Mouse (Mus musculus) gastrocnemius, postnatal 14 days (tissue): ENCODE measurements around the gene Inpp5k. TPM values are rescaled to one million over a fixed set of nuclear protein-coding genes. Genes with fewer than 3 reads are reported as not detected.
"Not testable (repeated sequence)": the region's sequence is repeated elsewhere in the genome, so short reads cannot be mapped to it uniquely, and the experiment has no call there.

ENCODE experiments used
- DNase-seq: peaks from one replicate; pipeline ENCODE4 v3.0.0; 2021; ENCODE audit warnings: mixed read lengths
- intact Hi-C: fragments of 180-260 bp; cut with DNase I; formaldehyde crosslinking; loops from one replicate; pipeline ENCODE4 v1.15.1; 2025; ENCODE audit warnings: low total_unique reads
- long read RNA-seq, 2 experiments: library from polyadenylated mRNA; stranded (forward); transcript quantifications; one replicate each; pipeline ENCODE4 v2.0.0; 2021
- total RNA-seq, 2 experiments: library from RNA; stranded (reverse); gene quantifications; 2 replicates each; pipeline ENCODE4 v1.2.3; 2021

Gene Inpp5k
- total RNA-seq = 10 to 100 TPM; 17.0 to 23.0 TPM
- long read RNA-seq, experiment 1, transcript Inpp5k-201 (12 exons, 2,679 nt) = major isoform, 37 of 40 reads
- long read RNA-seq, experiment 1, partial matches to known transcripts = 0 of 40 reads
- long read RNA-seq, experiment 1, other reads (novel, unspliced or antisense) = 2 of 40 reads
- long read RNA-seq, experiment 2, transcript Inpp5k-201 (12 exons, 2,679 nt) = major isoform, 36 of 44 reads
- long read RNA-seq, experiment 2, partial matches to known transcripts = 0 of 44 reads
- long read RNA-seq, experiment 2, other reads (novel, unspliced or antisense) = 4 of 44 reads

GRCm38 (mm10) chr11:75630645-75631229 is at the start of gene Inpp5k:
Inpp5k (plus strand) TSS chr11:75630988.
- intact Hi-C loops = no loop called here
- peak; percentile 95 for DNase-seq

GRCm38 (mm10) chr11:75581495-75582149 is 49.2 kb upstream of the Inpp5k start:
- intact Hi-C loops = no loop called here
- DNase-seq = no peak

- no peak for DNase-seq
- intact Hi-C loops = no loop called here
These were observed 47.3 kb upstream of the Inpp5k start for GRCm38 (mm10) chr11:75583521-75583920.

GRCm38 (mm10) chr11:75585061-75585460 is 45.7 kb upstream of the Inpp5k start:
- no peak for DNase-seq
- intact Hi-C loops = no loop called here

GRCm38 (mm10) chr11:75585978-75586377 is 44.8 kb upstream of the Inpp5k start:
- intact Hi-C loops = no loop called here
- DNase-seq = no peak

GRCm38 (mm10) chr11:75586963-75587362 is 43.8 kb upstream of the Inpp5k start:
- no peak for DNase-seq
- intact Hi-C loops = no loop called here

GRCm38 (mm10) chr11:75587493-75588284 is 43.1 kb upstream of the Inpp5k start, which contains the start of gene Pitpna:
Pitpna (plus strand) TSS chr11:75588097.
- intact Hi-C loops = no loop called here
- peak; percentile 97 for DNase-seq

- intact Hi-C loops = no loop called here
- DNase-seq = no peak
These were observed 42.4 kb upstream of the Inpp5k start for GRCm38 (mm10) chr11:75588285-75588941.

GRCm38 (mm10) chr11:75592612-75593011 is 38.2 kb upstream of the Inpp5k start:
- DNase-seq = no peak
- intact Hi-C loops = no loop called here

- no peak for DNase-seq
- intact Hi-C loops = no loop called here
These were observed 36.4 kb upstream of the Inpp5k start for GRCm38 (mm10) chr11:75594431-75594830.

GRCm38 (mm10) chr11:75595404-75595803 is 35.4 kb upstream of the Inpp5k start:
- DNase-seq = no peak
- intact Hi-C loops = no loop called here

- peak; percentile 39 for DNase-seq
- intact Hi-C loops = no loop called here
These were observed 35.0 kb upstream of the Inpp5k start for GRCm38 (mm10) chr11:75595816-75596215.

GRCm38 (mm10) chr11:75596726-75597255 is 34.0 kb upstream of the Inpp5k start:
- peak; percentile 79 for DNase-seq

GRCm38 (mm10) chr11:75598004-75598403 is 32.8 kb upstream of the Inpp5k start:
- intact Hi-C loops = no loop called here

More at GRCm38 (mm10) chr11:75596726-75597255, 34.0 kb upstream of the Inpp5k start:
- intact Hi-C loops = no loop called here

GRCm38 (mm10) chr11:75599802-75600201 is 31.0 kb upstream of the Inpp5k start:
- DNase-seq, intact Hi-C loops: not testable (repeated sequence)

More at GRCm38 (mm10) chr11:75598004-75598403, 32.8 kb upstream of the Inpp5k start:
- DNase-seq = no peak

GRCm38 (mm10) chr11:75604826-75605225 is 26.0 kb upstream of the Inpp5k start:
- intact Hi-C loops = no loop called here
- DNase-seq = no peak

- no peak for DNase-seq
- intact Hi-C loops = no loop called here
These were observed 25.5 kb upstream of the Inpp5k start for GRCm38 (mm10) chr11:75605318-75605717.

- intact Hi-C loops = no loop called here
- no peak for DNase-seq
These were observed 22.0 kb upstream of the Inpp5k start for GRCm38 (mm10) chr11:75608776-75609175.

- intact Hi-C loops = no loop called here
- DNase-seq = no peak
These were observed 20.8 kb upstream of the Inpp5k start for GRCm38 (mm10) chr11:75610021-75610420.
